Mouse (Mus musculus) myocyte (in vitro differentiated cells): ENCODE data around the gene Hadhb.

ENCODE experiments used
- E2F4 ChIP-seq: IDR thresholded peaks from one replicate; pipeline ENCODE4 v1.6.1; 2011; ENCODE audit warnings: mild to moderate bottlenecking, control low read depth, moderate library complexity; ENCODE audit not compliant: insufficient read depth
- MAX ChIP-seq: IDR thresholded peaks from one replicate; pipeline ENCODE4 v1.6.1; 2011; ENCODE audit warnings: low read depth, mild to moderate bottlenecking, control low read depth
- POLR2A ChIP-seq: IDR thresholded peaks from one replicate; pipeline ENCODE4 v1.6.1; 2011; ENCODE audit warnings: low read depth, mild to moderate bottlenecking, control low read depth, moderate library complexity; ENCODE audit not compliant: insufficient read length
- POLR2AphosphoS2 ChIP-seq: IDR thresholded peaks from one replicate; pipeline ENCODE4 v1.6.1; 2011; ENCODE audit warnings: low read depth, control low read depth; ENCODE audit not compliant: insufficient read length
- SRF ChIP-seq: IDR thresholded peaks from one replicate; pipeline ENCODE4 v1.6.1; 2011; ENCODE audit warnings: low read depth; ENCODE audit not compliant: control insufficient read depth, insufficient read length
- TCF3 ChIP-seq: IDR thresholded peaks from one replicate; pipeline ENCODE4 v1.6.1; 2011; ENCODE audit warnings: low read depth, control low read depth; ENCODE audit not compliant: insufficient read length
- USF1 ChIP-seq: IDR thresholded peaks from one replicate; pipeline ENCODE4 v1.6.1; 2011; ENCODE audit warnings: low read depth, mild to moderate bottlenecking, control low read depth, moderate library complexity

GRCm38 (mm10) chr5:30195340-30195739, 40.3 kb downstream of the Hadhb start:
- TF ChIP-seq POLR2A: no peak
- TF ChIP-seq MAX: no peak
- TF ChIP-seq POLR2AphosphoS2: no peak
- TF ChIP-seq SRF: no peak
- no peak for TF ChIP-seq TCF3
- TF ChIP-seq E2F4: no peak
- no peak for TF ChIP-seq USF1
